Mouse (Mus musculus) heart, embryonic 10.5 days (tissue): ENCODE results near the gene Bbs1. TPM values are rescaled to one million over a fixed set of nuclear protein-coding genes. Genes with fewer than 3 reads are reported as not detected.
A peak's percentile ranks its signal among the peaks of the same experiment; 100 is the strongest.
"Not testable (repeated sequence)": the region's sequence is repeated elsewhere in the genome, so short reads cannot be mapped to it uniquely, and the experiment has no call there.

ENCODE experiments used
- DNase-seq: peaks from one replicate; pipeline ENCODE4 v3.0.0-alpha.2; 2017; ENCODE audit warnings: low spot score
- H3K27ac ChIP-seq: fragments of 300-500 bp; sonication (generic); 2 replicates; pipeline ENCODE4 v1.5.1; 2016; ENCODE audit warnings: mild to moderate bottlenecking
- H3K27me3 ChIP-seq: fragments of 300-500 bp; sonication (generic); 2 replicates; pipeline ENCODE4 v1.6.1; 2016; ENCODE audit warnings: mild to moderate bottlenecking; ENCODE audit not compliant: poor library complexity, insufficient read depth, severe bottlenecking
- H3K36me3 ChIP-seq: fragments of 300-500 bp; sonication (generic); 2 replicates; pipeline ENCODE4 v1.6.1; 2016; ENCODE audit warnings: mild to moderate bottlenecking, moderate library complexity
- H3K4me1 ChIP-seq: fragments of 300-500 bp; sonication (generic); 2 replicates; pipeline ENCODE4 v1.6.1; 2016; ENCODE audit warnings: mild to moderate bottlenecking
- H3K4me3 ChIP-seq: fragments of 300-500 bp; sonication (generic); 2 replicates; pipeline ENCODE4 v1.5.1; 2016; ENCODE audit warnings: mild to moderate bottlenecking, moderate library complexity
- H3K9me3 ChIP-seq: fragments of 300-500 bp; sonication (generic); 2 replicates; pipeline ENCODE4 v1.6.1; 2016; ENCODE audit warnings: mild to moderate bottlenecking, moderate library complexity
- WGBS: fragments of 180-500 bp; shearing (Covaris S2); methylation state at CpG from one replicate; pipeline ENCODE4 v1.1.7; 2016; 5-methylcytosine and 5-hydroxymethylcytosine counted together
- polyA plus RNA-seq: library from polyadenylated mRNA; unstranded; fragments of >200 nt; fragmentation: Nextera tagmentation; extraction: Ambion mirVana; gene quantifications from 2 replicates; pipeline ENCODE4 v1.2.1, GENCODE M21; 2016

Gene Bbs1
- polyA plus RNA-seq, result 3.1 and 3.2 TPM in 2 replicates

GRCm38 (mm10) chr19:4905979-4906794 lies at the start of gene Bbs1:
Gene Bbs1 (minus strand): TSS chr19:4906628.
- peaks cover 44% of the 10 kb centered on the region for H3K36me3 ChIP-seq
- peak within 1 kb of the TSS; percentile 67; the same call in 1 of the 2 replicates for H3K27ac ChIP-seq
- DNase-seq, result peak; percentile 86
- H3K4me3 ChIP-seq, result peak within 1 kb of the TSS; percentile 75
- 10% methylated on average over 31 of the region's 31 CpGs for WGBS
- H3K4me1 ChIP-seq, result 0 out of 2 replicates have a peak, but pooled peaks cover 3% of the 10 kb centered on the region
- H3K27me3 ChIP-seq, result no peaks in the 10 kb centered on the region
- H3K9me3 ChIP-seq, result no peaks in the 10 kb centered on the region

- not testable (repeated sequence) for H3K4me3 ChIP-seq, H3K27me3 ChIP-seq, H3K9me3 ChIP-seq, H3K27ac ChIP-seq, H3K4me1 ChIP-seq, H3K36me3 ChIP-seq, DNase-seq
- 83% methylated on average over 9 of the region's 9 CpGs for WGBS
Measured at GRCm38 (mm10) chr19:4948641-4949040, 42.2 kb upstream of the Bbs1 start.

- H3K27ac ChIP-seq, result no peak overlapping the region
- H3K4me3 ChIP-seq, result no peak overlapping the region
- WGBS, result 50% methylated on average over 6 of the region's 6 CpGs
- H3K9me3 ChIP-seq, result no peaks in the 10 kb centered on the region
- H3K4me1 ChIP-seq, result peaks cover 22% of the 10 kb centered on the region
- H3K36me3 ChIP-seq, result no peaks in the 10 kb centered on the region
- peaks cover 18% of the 10 kb centered on the region for H3K27me3 ChIP-seq
- DNase-seq, result no peak
Measured at GRCm38 (mm10) chr19:4945540-4945939, 39.1 kb upstream of the Bbs1 start.

GRCm38 (mm10) chr19:4943253-4943588 lies 36.8 kb upstream of the Bbs1 start:
- Histone ChIP-seq H3K36me3 (no peaks in the 10 kb centered on the region), H3K27ac (peak overlapping the region; percentile 80), H3K4me1 (peaks cover 22% of the 10 kb centered on the region), H3K9me3 (no peaks in the 10 kb centered on the region), H3K27me3 (peaks cover 21% of the 10 kb centered on the region), H3K4me3 (peak overlapping the region; percentile 88)
- WGBS, result 7% methylated on average over 13 of the region's 13 CpGs
- no peak for DNase-seq

- no peaks in the 10 kb centered on the region for H3K9me3 ChIP-seq
- peak within 1 kb of the TSS; percentile 88 for H3K4me3 ChIP-seq
- H3K27me3 ChIP-seq, result peaks cover 25% of the 10 kb centered on the region
- no peaks in the 10 kb centered on the region for H3K36me3 ChIP-seq
- peak within 1 kb of the TSS; percentile 80 for H3K27ac ChIP-seq
- H3K4me1 ChIP-seq, result peaks cover 20% of the 10 kb centered on the region
- DNase-seq, result peak; percentile 94
- WGBS, result under 1% methylated on average over 47 of the region's 55 CpGs
Measured at GRCm38 (mm10) chr19:4942551-4943252, 36.3 kb upstream of the Bbs1 start, which contains the start of gene Peli3. Gene Peli3 (minus strand): TSS chr19:4943127.

GRCm38 (mm10) chr19:4937444-4938310 lies 31.2 kb upstream of the Bbs1 start:
- Histone ChIP-seq H3K4me1 (peaks cover 7% of the 10 kb centered on the region), H3K36me3 (no peaks in the 10 kb centered on the region), H3K27me3 (peaks cover 35% of the 10 kb centered on the region), H3K27ac (no peak overlapping the region), H3K4me3 (no peak overlapping the region), H3K9me3 (no peaks in the 10 kb centered on the region)
- DNase-seq, result no peak
- 85% methylated on average over 17 of the region's 17 CpGs for WGBS

- WGBS, result 89% methylated on average over 2 of the region's 2 CpGs
- Histone ChIP-seq H3K36me3 (no peaks in the 10 kb centered on the region), H3K4me1 (no peaks in the 10 kb centered on the region), H3K4me3 (no peak overlapping the region), H3K9me3 (no peaks in the 10 kb centered on the region), H3K27ac (no peak overlapping the region), H3K27me3 (peaks cover 35% of the 10 kb centered on the region)
- no peak for DNase-seq
Measured at GRCm38 (mm10) chr19:4936896-4937295, 30.5 kb upstream of the Bbs1 start.

GRCm38 (mm10) chr19:4928781-4929180 lies 22.4 kb upstream of the Bbs1 start:
- H3K4me3 ChIP-seq, result peak overlapping the region; percentile 74
- H3K27ac ChIP-seq, result peak overlapping the region; percentile 90
- peaks cover 26% of the 10 kb centered on the region for H3K36me3 ChIP-seq
- H3K9me3 ChIP-seq, result no peaks in the 10 kb centered on the region
- peaks cover 18% of the 10 kb centered on the region; the same call in 1 of the 2 replicates for H3K27me3 ChIP-seq
- peaks cover 27% of the 10 kb centered on the region for H3K4me1 ChIP-seq
- no peak for DNase-seq
- WGBS, result 62% methylated on average over 5 of the region's 5 CpGs

GRCm38 (mm10) chr19:4927904-4928531 lies 21.6 kb upstream of the Bbs1 start, which contains the start of gene Dpp3:
Gene Dpp3 (minus strand): TSS chr19:4928287.
- peaks cover 33% of the 10 kb centered on the region for H3K36me3 ChIP-seq
- peaks cover 27% of the 10 kb centered on the region for H3K4me1 ChIP-seq
- no peaks in the 10 kb centered on the region for H3K9me3 ChIP-seq
- under 1% methylated on average over 32 of the region's 32 CpGs for WGBS
- DNase-seq, result peak; percentile 99
- H3K27me3 ChIP-seq, result peaks cover 13% of the 10 kb centered on the region; the same call in 1 of the 2 replicates
- peak within 1 kb of the TSS; percentile 90 for H3K27ac ChIP-seq
- peak within 1 kb of the TSS; percentile 74 for H3K4me3 ChIP-seq

- no peak overlapping the region for H3K27ac ChIP-seq
- no peak for DNase-seq
- no peaks in the 10 kb centered on the region for H3K9me3 ChIP-seq
- 96% methylated on average over 11 of the region's 11 CpGs for WGBS
- no peaks in the 10 kb centered on the region for H3K27me3 ChIP-seq
- no peak overlapping the region for H3K4me3 ChIP-seq
- peaks cover 61% of the 10 kb centered on the region for H3K36me3 ChIP-seq
- peaks cover 27% of the 10 kb centered on the region for H3K4me1 ChIP-seq
Measured at GRCm38 (mm10) chr19:4925121-4925860, 18.9 kb upstream of the Bbs1 start.

GRCm38 (mm10) chr19:4919652-4920051 lies 13.2 kb upstream of the Bbs1 start:
- no peak overlapping the region for H3K27ac ChIP-seq
- H3K27me3 ChIP-seq, result no peaks in the 10 kb centered on the region
- no peak for DNase-seq
- no peaks in the 10 kb centered on the region for H3K4me1 ChIP-seq
- no peak overlapping the region for H3K4me3 ChIP-seq
- H3K36me3 ChIP-seq, result peaks cover 97% of the 10 kb centered on the region
- H3K9me3 ChIP-seq, result no peaks in the 10 kb centered on the region
- WGBS, result 85% methylated on average over 6 of the region's 6 CpGs
